Mouse (Mus musculus): ENCODE measurements around the gene Cyp4a10. TPM values are rescaled to one million over a fixed set of nuclear protein-coding genes. Genes with fewer than 3 reads are reported as not detected.

Gene Cyp4a10
- polyA plus RNA-seq, 1 experiment from 2014 or later: 0.97 TPM

DNA sequence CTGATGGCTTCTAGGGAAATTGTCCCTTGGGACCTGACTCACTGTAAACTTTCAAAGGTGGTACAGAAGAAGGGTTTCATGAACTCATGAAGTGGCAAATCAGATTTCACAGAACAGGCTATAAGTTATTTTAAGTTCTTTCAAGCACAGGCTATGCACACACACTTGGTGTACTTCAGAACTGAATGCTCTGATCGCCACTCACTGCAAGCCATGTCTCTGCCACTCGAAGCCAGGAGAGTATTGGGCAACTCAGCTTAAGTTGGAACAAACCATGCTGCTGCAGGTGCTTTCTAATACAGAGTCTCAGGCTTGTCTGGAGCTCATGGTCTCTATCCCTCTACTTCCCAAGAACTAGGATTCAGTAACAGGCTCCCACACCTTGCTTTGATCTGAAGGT lies 57.7 kb downstream of the Cyp4a10 start:
- no peak overlapping the region for H3K4me3 ChIP-seq (ENCODE audit: low read length)
- WGBS: 73% methylated on average over 2 of the region's 2 CpGs
- H3K9me3 ChIP-seq (ENCODE audit: control insufficient read depth, low read length): no peaks in the 10 kb centered on the region
- H3K36me3 ChIP-seq (ENCODE audit: control insufficient read depth, insufficient read depth, low read length): no peaks in the 10 kb centered on the region
- no peaks in the 10 kb centered on the region for H3K4me1 ChIP-seq (ENCODE audit: control insufficient read depth, insufficient read depth, low read length)
- no peak overlapping the region for H3K27ac ChIP-seq (ENCODE audit: low read depth, low read length)
- ATAC-seq (ENCODE audit: low FRiP score, low TSS enrichment): no peak
- H3K4me2 ChIP-seq (replicated peaks; ENCODE audit: low read depth, low read length): no peak overlapping the region
- H3K27me3 ChIP-seq (ENCODE audit: control insufficient read depth, insufficient read depth, low read length): no peaks in the 10 kb centered on the region
- no peak overlapping the region for H3K9ac ChIP-seq (ENCODE audit: low read depth, low read length)

DNA sequence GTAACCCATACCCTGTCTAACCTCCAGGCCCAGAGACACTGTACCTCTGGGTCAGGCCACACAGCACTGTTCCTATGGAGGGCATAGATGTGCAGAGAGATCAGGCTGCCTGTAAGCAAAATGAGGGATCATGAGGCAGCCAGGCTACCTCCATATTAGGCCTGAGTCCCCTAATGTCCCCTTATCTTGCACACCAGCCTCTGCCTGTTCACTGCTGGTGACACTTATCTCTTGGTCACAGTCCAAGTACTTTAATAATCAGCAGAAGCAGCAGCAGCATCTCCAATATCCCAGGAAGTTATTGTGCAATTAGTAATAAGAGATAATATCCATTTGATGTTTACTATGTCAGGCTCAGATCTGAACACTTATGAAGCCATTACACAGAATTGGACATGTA lies 65.0 kb downstream of the Cyp4a10 start:
- H3K36me3 ChIP-seq (ENCODE audit: control insufficient read depth, insufficient read depth, low read length): no peaks in the 10 kb centered on the region
- no peaks in the 10 kb centered on the region for H3K4me1 ChIP-seq (ENCODE audit: control insufficient read depth, insufficient read depth, low read length)
- no peak overlapping the region for H3K9ac ChIP-seq (ENCODE audit: low read depth, low read length)
- no peaks in the 10 kb centered on the region for H3K9me3 ChIP-seq (ENCODE audit: control insufficient read depth, low read length)
- no peak overlapping the region for H3K27ac ChIP-seq (ENCODE audit: low read depth, low read length)
- H3K4me3 ChIP-seq (ENCODE audit: low read length): no peak overlapping the region
- ATAC-seq (ENCODE audit: low FRiP score, low TSS enrichment): no peak
- H3K4me2 ChIP-seq (replicated peaks; ENCODE audit: low read depth, low read length): no peak overlapping the region
- no peaks in the 10 kb centered on the region for H3K27me3 ChIP-seq (ENCODE audit: control insufficient read depth, insufficient read depth, low read length)

Other genes with a start within 250 kb of the Cyp4a10 start
- not detected in 2 replicates for gene Cyp4a12a, start 219.2 kb upstream of the Cyp4a10 start, polyA plus RNA-seq (2014; fragmentation: Nextera tagmentation; extraction: Ambion mirVana)
- gene Cyp4a12b, start 106.6 kb upstream of the Cyp4a10 start, polyA plus RNA-seq (2014; fragmentation: Nextera tagmentation; extraction: Ambion mirVana): 0.19 TPM in 1 of 2 replicates, not detected in the other
- gene Cyp4a30b, start 65.7 kb upstream of the Cyp4a10 start, polyA plus RNA-seq (2014; fragmentation: Nextera tagmentation; extraction: Ambion mirVana): 0.37 TPM in 2 replicates
- gene Cyp4a14, start 22.1 kb upstream of the Cyp4a10 start, polyA plus RNA-seq (2014; fragmentation: Nextera tagmentation; extraction: Ambion mirVana): not detected in 2 replicates
- gene Cyp4a31, start 45.4 kb downstream of the Cyp4a10 start, polyA plus RNA-seq (2014; fragmentation: Nextera tagmentation; extraction: Ambion mirVana): 5.4 and 19.8 TPM in 2 replicates
- gene Cyp4a32, start 82.7 kb downstream of the Cyp4a10 start, polyA plus RNA-seq (2014; fragmentation: Nextera tagmentation; extraction: Ambion mirVana): not detected in 2 replicates
- gene Cyp4b1, start 129.5 kb downstream of the Cyp4a10 start, polyA plus RNA-seq (2014; fragmentation: Nextera tagmentation; extraction: Ambion mirVana): 1.9 and 3.1 TPM in 2 replicates
- 35.4 and 54.1 TPM in 2 replicates for gene Efcab14, start 219.5 kb downstream of the Cyp4a10 start, polyA plus RNA-seq (2014; fragmentation: Nextera tagmentation; extraction: Ambion mirVana)